Mouse (Mus musculus) cerebellum, postnatal 4 days (tissue): ENCODE results near the gene Slc28a1.

Experiments used
- DNase-seq, 2 experiments: peaks; one replicate each; pipeline ENCODE4 v3.0.0; 2022; ENCODE audit warnings: low spot score in 2 of 2, mixed read lengths in 1 of 2

Gene Slc28a1

GRCm38 (mm10) chr7:81114555-81114954 is at the start of gene Slc28a1:
Gene Slc28a1, plus strand, starts transcription at chr7:81114799.
- no peak for DNase-seq

GRCm38 (mm10) chr7:81066714-81067113 is 47.9 kb upstream of the Slc28a1 start:
- DNase-seq, result no peak

GRCm38 (mm10) chr7:81072463-81072862 is 42.1 kb upstream of the Slc28a1 start:
- no peak for DNase-seq

GRCm38 (mm10) chr7:81073273-81073672 is 41.3 kb upstream of the Slc28a1 start:
- DNase-seq, result no peak

- DNase-seq, result no peak
Observed at GRCm38 (mm10) chr7:81074546-81074945, 40.1 kb upstream of the Slc28a1 start.

- no peak for DNase-seq
Observed at GRCm38 (mm10) chr7:81075299-81075698, 39.3 kb upstream of the Slc28a1 start.

GRCm38 (mm10) chr7:81075732-81076131 is 38.9 kb upstream of the Slc28a1 start:
- no peak for DNase-seq

- DNase-seq, result no peak
Observed at GRCm38 (mm10) chr7:81077009-81077408, 37.6 kb upstream of the Slc28a1 start.

GRCm38 (mm10) chr7:81078740-81079139 is 35.9 kb upstream of the Slc28a1 start:
- DNase-seq, result no peak

GRCm38 (mm10) chr7:81093420-81093965 is 21.1 kb upstream of the Slc28a1 start:
- DNase-seq, result peak in 1 of 2 experiments; percentile 17

- DNase-seq, result no peak
Observed at GRCm38 (mm10) chr7:81094104-81094757, 20.4 kb upstream of the Slc28a1 start.

- no peak for DNase-seq
Observed at GRCm38 (mm10) chr7:81100341-81100740, 14.3 kb upstream of the Slc28a1 start.

- no peak for DNase-seq
Observed at GRCm38 (mm10) chr7:81102854-81103253, 11.7 kb upstream of the Slc28a1 start.

GRCm38 (mm10) chr7:81105525-81105924 is 9.1 kb upstream of the Slc28a1 start:
- DNase-seq, result peak in 1 of 2 experiments; percentile 16

GRCm38 (mm10) chr7:81108226-81108625 is 6.4 kb upstream of the Slc28a1 start:
- DNase-seq, result no peak

GRCm38 (mm10) chr7:81109717-81110651 is 4.6 kb upstream of the Slc28a1 start:
- DNase-seq, result peak in 1 of 2 experiments; percentile 34

GRCm38 (mm10) chr7:81110791-81111190 is 3.8 kb upstream of the Slc28a1 start:
- DNase-seq, result no peak

GRCm38 (mm10) chr7:81111729-81112128 is 2.9 kb upstream of the Slc28a1 start:
- DNase-seq, result no peak

GRCm38 (mm10) chr7:81112686-81113360 is 1.8 kb upstream of the Slc28a1 start:
- no peak for DNase-seq

- DNase-seq, result no peak
Observed at GRCm38 (mm10) chr7:81121099-81121498, 6.5 kb downstream of the Slc28a1 start.

- DNase-seq, result no peak
Observed at GRCm38 (mm10) chr7:81122808-81123207, 8.2 kb downstream of the Slc28a1 start.

- DNase-seq, result no peak
Observed at GRCm38 (mm10) chr7:81123553-81123952, 9.0 kb downstream of the Slc28a1 start.
